Mouse (Mus musculus) hindbrain, embryonic 14.5 days (tissue): ENCODE results near the gene Golga5. TPM values are rescaled to one million over a fixed set of nuclear protein-coding genes. Genes with fewer than 3 reads are reported as not detected.

Source experiments
- ATAC-seq: fragments of 200-750 bp; cut with Nextera tagmentation; 2 replicates; pipeline ENCODE4 v1.8.0; 2017; ENCODE audit warnings: moderate number of reproducible peaks, mild to moderate bottlenecking, moderate TSS enrichment, moderate library complexity; ENCODE audit not compliant: low FRiP score
- DNase-seq: peaks from one replicate; pipeline ENCODE4 v3.0.0-alpha.2; 2015; ENCODE audit warnings: low spot score
- H3K27ac ChIP-seq: fragments of 300-500 bp; sonication (generic); 2 replicates; pipeline ENCODE4 v1.5.1; 2014; ENCODE audit warnings: mild to moderate bottlenecking, moderate library complexity
- H3K27me3 ChIP-seq: fragments of 300-500 bp; sonication (generic); 2 replicates; pipeline ENCODE4 v1.6.1; 2014; ENCODE audit warnings: mild to moderate bottlenecking, low read length, mixed read lengths; ENCODE audit not compliant: control insufficient read depth, insufficient read depth
- H3K36me3 ChIP-seq: fragments of 300-500 bp; sonication (generic); replicated peaks from 2 replicates; pipeline ENCODE4 v1.6.1; 2014; ENCODE audit not compliant: control insufficient read depth, insufficient read depth
- H3K4me1 ChIP-seq: fragments of 300-500 bp; sonication (generic); replicated peaks from 2 replicates; pipeline ENCODE4 v1.6.1; 2014; ENCODE audit warnings: antibody characterized with exemption, low read length, mixed read lengths; ENCODE audit not compliant: control insufficient read depth, insufficient read depth
- H3K4me2 ChIP-seq: fragments of 300-500 bp; sonication (generic); replicated peaks from 2 replicates; pipeline ENCODE4 v1.6.1; 2014; ENCODE audit warnings: mild to moderate bottlenecking, moderate library complexity
- H3K4me3 ChIP-seq: fragments of 300-500 bp; sonication (generic); replicated peaks from 2 replicates; pipeline ENCODE4 v1.5.1; 2014; ENCODE audit warnings: mild to moderate bottlenecking, low read length
- H3K9ac ChIP-seq: fragments of 300-500 bp; sonication (generic); 2 replicates; pipeline ENCODE4 v1.6.1; 2014
- H3K9me3 ChIP-seq: fragments of 300-500 bp; sonication (generic); 2 replicates; pipeline ENCODE4 v1.6.1; 2016; ENCODE audit warnings: low read length; ENCODE audit not compliant: control insufficient read depth
- WGBS: fragments of 180-500 bp; shearing (Covaris S2); extraction: QIAGEN DNeasy Blood & Tissue Kit; methylation state at CpG from one replicate; pipeline ENCODE4 v1.1.7; 2014; 5-methylcytosine and 5-hydroxymethylcytosine counted together
- polyA plus RNA-seq: library from polyadenylated mRNA; unstranded; fragments of >200 nt; fragmentation: Nextera tagmentation; extraction: Ambion mirVana; gene quantifications from 2 replicates; pipeline ENCODE4 v1.2.1, GENCODE M21; 2014

Golga5 gene
- polyA plus RNA-seq, 1 experiment from 2014 or later, result 25.9 TPM

DNA sequence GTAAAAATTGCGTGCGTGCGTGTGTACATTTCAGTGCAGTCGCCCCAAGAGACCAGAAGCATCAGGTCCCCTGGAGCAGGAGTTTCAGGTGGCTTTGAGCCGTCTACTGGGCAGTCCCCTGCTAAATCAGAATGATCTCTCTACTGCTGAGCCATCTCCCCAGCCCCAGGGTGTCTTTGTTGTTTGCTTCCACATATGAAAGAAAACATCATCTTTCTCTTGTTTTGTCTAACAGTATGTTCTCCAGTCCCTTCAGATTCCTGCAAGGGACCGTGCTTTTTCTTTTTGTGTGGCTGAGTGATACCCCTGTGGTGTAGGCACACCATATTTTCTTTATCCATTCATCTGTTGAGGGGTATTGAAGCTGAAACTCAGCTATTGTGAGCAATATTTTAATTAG lies 45.8 kb downstream of the Golga5 start:
- WGBS, result 63% methylated on average over 6 of the region's 6 CpGs
- no peak overlapping the region for H3K4me3 ChIP-seq
- DNase-seq (no peak), ATAC-seq (no peak)
- peaks cover 12% of the 10 kb centered on the region for H3K4me1 ChIP-seq
- no peak overlapping the region for H3K9ac ChIP-seq
- H3K9me3 ChIP-seq, result no peaks in the 10 kb centered on the region
- no peaks in the 10 kb centered on the region for H3K27me3 ChIP-seq
- H3K27ac ChIP-seq, result no peak overlapping the region
- no peaks in the 10 kb centered on the region for H3K36me3 ChIP-seq
- no peak overlapping the region for H3K4me2 ChIP-seq

DNA sequence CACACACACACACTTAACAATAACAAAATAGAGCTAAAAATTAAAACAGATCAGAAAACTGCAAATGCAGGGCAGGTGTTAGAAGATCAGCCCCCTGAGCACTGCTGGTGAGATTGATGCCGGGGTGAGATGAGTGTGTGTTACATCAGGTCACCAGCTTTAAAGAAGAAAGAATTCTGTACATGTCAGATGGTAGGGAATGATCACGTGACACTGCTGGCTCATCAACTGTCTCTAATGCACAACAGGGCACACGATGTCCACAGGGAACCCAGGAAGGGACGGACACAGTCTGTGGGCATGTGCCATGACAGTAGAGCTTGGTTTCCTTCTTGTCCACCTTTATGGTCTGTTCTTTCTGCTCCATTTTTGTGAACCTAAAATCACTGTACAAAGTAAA lies 47.2 kb downstream of the Golga5 start:
- H3K9me3 ChIP-seq, result no peaks in the 10 kb centered on the region
- ATAC-seq, result no peak
- no peaks in the 10 kb centered on the region for H3K36me3 ChIP-seq
- H3K9ac ChIP-seq, result no peak overlapping the region
- no peak overlapping the region for H3K27ac ChIP-seq
- no peak overlapping the region for H3K4me3 ChIP-seq
- WGBS, result 75% methylated on average over 4 of the region's 4 CpGs
- DNase-seq, result no peak
- H3K27me3 ChIP-seq, result no peaks in the 10 kb centered on the region
- peaks cover 6% of the 10 kb centered on the region for H3K4me1 ChIP-seq
- no peak overlapping the region for H3K4me2 ChIP-seq

DNA sequence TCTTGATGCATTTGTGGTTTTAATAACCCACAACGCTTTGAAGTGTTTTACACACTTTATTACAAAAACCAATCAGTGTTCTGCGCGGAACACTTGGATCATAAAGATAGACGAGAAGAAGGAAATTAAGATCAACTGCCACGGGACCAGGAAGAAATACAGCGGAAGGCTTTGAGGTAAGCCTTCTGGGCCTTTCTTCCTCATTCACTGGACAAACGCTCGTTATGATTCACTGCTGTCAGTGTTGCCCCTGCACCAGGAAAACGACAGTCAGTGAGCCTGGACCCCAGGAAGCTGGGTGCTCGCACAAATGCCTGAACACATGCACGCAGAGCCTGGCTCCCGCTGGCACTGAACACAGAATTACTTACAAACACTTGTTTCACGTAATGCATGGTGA lies 48.7 kb downstream of the Golga5 start:
- no peak overlapping the region for H3K4me3 ChIP-seq
- no peak overlapping the region for H3K27ac ChIP-seq
- H3K27me3 ChIP-seq, result no peaks in the 10 kb centered on the region
- ATAC-seq (no peak), DNase-seq (no peak)
- no peak overlapping the region for H3K9ac ChIP-seq
- peaks cover 3% of the 10 kb centered on the region for H3K4me1 ChIP-seq
- no peaks in the 10 kb centered on the region for H3K9me3 ChIP-seq
- H3K36me3 ChIP-seq, result no peaks in the 10 kb centered on the region
- H3K4me2 ChIP-seq, result no peak overlapping the region
- WGBS, result 74% methylated on average over 13 of the region's 13 CpGs

DNA sequence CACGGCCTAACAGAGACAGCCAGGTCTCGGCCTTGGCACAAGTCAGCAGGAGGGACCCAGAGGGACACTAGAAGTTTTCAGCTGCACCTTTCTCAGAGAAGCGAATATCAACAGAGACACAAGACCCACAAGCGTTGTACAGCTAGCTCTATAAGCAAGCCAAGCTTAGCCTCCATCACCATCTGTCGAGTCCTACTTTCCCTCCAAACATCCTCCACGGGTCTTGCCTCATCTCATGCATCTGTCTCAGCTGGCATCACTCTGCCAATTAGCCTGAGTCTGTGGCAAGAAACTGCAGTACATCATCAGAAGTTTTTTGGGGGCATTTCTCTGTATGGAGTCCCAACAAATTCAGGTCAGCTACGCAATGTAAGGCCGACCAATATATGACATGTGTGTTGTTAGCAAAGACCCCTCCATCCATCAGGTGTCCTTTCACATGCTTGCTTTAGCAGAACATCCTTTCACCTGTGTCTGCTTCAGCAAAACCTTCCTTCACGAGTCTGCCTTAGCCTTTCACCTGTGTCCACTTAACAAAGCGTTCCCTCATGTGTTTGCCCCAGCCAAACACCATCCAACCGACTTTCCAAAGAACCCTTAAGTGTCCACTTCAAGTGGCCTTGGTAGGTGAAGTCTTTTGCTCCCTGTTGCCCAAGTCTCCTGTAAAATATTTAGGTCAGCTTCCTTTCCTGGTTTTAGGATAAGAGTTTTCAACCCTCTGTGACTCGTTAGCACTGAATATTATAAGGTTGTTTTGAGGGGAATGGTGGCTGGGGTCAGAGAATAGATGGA lies 51.2 kb downstream of the Golga5 start:
- no peak overlapping the region for H3K4me2 ChIP-seq
- H3K9me3 ChIP-seq, result no peaks in the 10 kb centered on the region
- no peaks in the 10 kb centered on the region for H3K36me3 ChIP-seq
- H3K9ac ChIP-seq, result no peak overlapping the region
- no peaks in the 10 kb centered on the region for H3K27me3 ChIP-seq
- no peak overlapping the region for H3K27ac ChIP-seq
- ATAC-seq (no peak), DNase-seq (no peak)
- 87% methylated on average over 12 of the region's 12 CpGs for WGBS
- H3K4me1 ChIP-seq, result peaks cover 3% of the 10 kb centered on the region; the same call in 1 of the 2 replicates
- H3K4me3 ChIP-seq, result no peak overlapping the region

DNA sequence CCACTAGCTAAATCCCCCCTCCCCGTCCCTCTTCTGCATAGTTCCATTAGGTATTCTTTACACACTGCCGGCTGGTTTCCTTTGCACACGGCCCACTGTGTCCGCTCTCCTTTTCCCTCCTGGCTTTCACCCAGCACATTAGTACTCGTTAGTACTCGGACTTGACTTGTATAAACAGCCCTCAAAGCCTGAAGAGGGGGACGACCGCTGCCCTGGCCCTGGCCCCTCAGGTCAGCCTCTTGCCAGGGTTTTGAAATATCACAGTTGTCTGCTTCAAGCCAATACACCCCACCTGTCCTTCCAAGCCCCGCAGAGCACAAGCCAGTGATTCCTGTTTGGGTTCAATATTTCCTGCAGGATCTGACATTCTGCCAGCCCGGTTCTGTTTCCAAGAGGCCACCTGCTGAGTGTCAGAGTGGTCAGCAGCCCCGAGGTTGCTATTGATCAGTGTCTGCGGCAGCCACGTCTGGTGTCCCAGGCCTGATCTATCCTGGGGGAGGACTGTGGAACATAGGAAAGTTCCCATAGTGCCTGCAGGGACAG lies 52.9 kb downstream of the Golga5 start:
- DNase-seq (no peak), ATAC-seq (no peak)
- Histone ChIP-seq H3K27me3 (no peaks in the 10 kb centered on the region), H3K4me1 (peaks cover 3% of the 10 kb centered on the region; the same call in 1 of the 2 replicates), H3K4me3 (no peak overlapping the region), H3K9me3 (no peaks in the 10 kb centered on the region), H3K4me2 (no peak overlapping the region), H3K36me3 (no peaks in the 10 kb centered on the region), H3K27ac (no peak overlapping the region), H3K9ac (no peak overlapping the region)
- WGBS, result 37% methylated on average over 13 of the region's 13 CpGs

DNA sequence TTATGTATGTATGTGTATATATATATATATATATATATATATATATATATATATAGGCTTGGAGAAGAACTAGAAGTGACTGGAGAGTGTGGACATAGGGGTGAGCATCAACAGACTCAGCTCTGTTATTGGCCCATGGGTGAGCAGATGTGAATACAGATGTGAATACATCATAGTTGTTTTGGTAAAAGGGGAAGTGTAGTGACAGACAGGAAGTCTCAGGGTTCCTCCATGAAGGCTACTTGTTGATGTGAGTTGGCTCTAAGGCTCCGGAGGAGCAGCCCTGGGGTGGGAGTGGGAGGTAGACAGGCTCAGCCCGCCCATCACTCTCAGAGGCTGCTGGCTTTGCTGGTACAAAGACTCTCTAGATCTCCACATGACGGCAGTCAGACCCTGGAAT lies 55.3 kb downstream of the Golga5 start:
- H3K4me1 ChIP-seq, result peaks cover 3% of the 10 kb centered on the region; the same call in 1 of the 2 replicates
- no peaks in the 10 kb centered on the region for H3K36me3 ChIP-seq
- no peak overlapping the region for H3K4me2 ChIP-seq
- no peaks in the 10 kb centered on the region for H3K9me3 ChIP-seq
- H3K27ac ChIP-seq, result no peak overlapping the region
- no peak for DNase-seq
- no peak overlapping the region for H3K9ac ChIP-seq
- no peak overlapping the region for H3K4me3 ChIP-seq
- no peaks in the 10 kb centered on the region for H3K27me3 ChIP-seq
- no peak for ATAC-seq
- 66% methylated on average over 3 of the region's 3 CpGs for WGBS

DNA sequence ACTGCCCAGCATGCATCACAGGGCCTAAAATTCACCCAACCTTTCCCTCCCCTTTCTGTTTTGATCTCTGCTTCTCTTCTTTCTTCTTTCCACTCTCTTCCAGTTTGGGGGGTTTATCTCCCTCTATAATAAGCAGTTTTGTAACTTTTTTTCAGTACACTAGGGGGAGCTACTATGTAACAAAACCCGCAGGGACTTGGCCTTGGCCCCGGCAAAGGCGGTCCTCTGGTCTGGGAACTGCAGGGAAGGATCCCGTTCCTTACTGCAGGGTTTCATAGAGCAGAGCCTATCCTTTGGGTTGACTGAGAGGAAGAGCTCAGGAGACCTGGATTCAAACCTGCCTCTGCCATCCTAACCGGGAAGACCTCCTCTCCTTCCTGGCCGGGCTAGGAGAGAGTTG lies 55.8 kb downstream of the Golga5 start:
- H3K27me3 ChIP-seq, result no peaks in the 10 kb centered on the region
- no peak overlapping the region for H3K4me3 ChIP-seq
- H3K4me2 ChIP-seq, result no peak overlapping the region
- no peaks in the 10 kb centered on the region for H3K9me3 ChIP-seq
- ATAC-seq, result no peak
- no peak overlapping the region for H3K27ac ChIP-seq
- WGBS, result 20% methylated on average over 6 of the region's 6 CpGs
- peak; percentile 70 for DNase-seq
- H3K9ac ChIP-seq, result no peak overlapping the region
- H3K36me3 ChIP-seq, result no peaks in the 10 kb centered on the region
- peaks cover 3% of the 10 kb centered on the region; the same call in 1 of the 2 replicates for H3K4me1 ChIP-seq

DNA sequence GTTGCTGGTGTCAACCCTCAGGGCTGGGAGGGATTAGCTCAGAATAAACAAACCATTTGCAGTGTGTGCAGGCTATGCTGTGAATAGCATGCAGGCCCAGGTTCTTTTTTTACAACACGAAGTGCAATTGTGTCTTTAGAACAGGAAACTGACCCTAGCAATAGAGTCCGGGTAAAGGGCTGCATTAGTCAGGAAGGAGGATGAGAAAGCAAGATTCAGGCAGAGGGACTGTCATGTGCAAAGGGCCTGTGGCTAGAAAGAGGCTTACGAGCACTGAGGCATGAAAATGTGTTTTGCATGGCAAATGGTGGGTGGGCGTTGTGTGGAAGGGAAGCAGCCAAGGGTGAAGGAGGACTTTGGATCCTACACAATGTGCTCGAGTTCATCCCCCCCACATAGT lies 59.1 kb downstream of the Golga5 start:
- no peak overlapping the region for H3K4me3 ChIP-seq
- H3K27ac ChIP-seq, result no peak overlapping the region
- DNase-seq (no peak), ATAC-seq (no peak)
- H3K9me3 ChIP-seq, result no peaks in the 10 kb centered on the region
- 76% methylated on average over 5 of the region's 5 CpGs for WGBS
- no peak overlapping the region for H3K4me2 ChIP-seq
- H3K4me1 ChIP-seq, result no peaks in the 10 kb centered on the region
- no peaks in the 10 kb centered on the region for H3K27me3 ChIP-seq
- H3K9ac ChIP-seq, result no peak overlapping the region
- H3K36me3 ChIP-seq, result no peaks in the 10 kb centered on the region

DNA sequence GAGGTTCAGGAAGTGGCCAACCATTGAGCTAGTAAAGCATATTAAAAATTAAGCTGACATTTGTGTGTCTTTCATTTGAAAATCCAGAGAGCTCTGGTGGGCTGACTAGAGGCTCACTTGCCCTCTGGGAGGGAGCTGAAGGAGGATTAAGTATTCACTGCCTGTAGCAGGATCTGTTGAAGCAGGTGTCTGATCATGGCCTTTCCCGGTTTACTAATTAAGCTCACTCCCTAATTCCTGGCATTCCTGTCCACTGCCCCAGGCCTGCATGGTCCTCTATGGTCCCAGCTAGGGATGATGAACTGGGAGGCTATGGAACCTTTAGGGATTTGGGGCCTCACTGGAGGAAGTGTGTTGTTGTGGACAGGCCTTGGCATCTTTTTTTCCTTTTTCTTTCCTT lies 66.9 kb downstream of the Golga5 start:
- Histone ChIP-seq H3K27me3 (no peaks in the 10 kb centered on the region), H3K4me3 (no peak overlapping the region), H3K27ac (no peak overlapping the region), H3K9ac (no peak overlapping the region), H3K9me3 (no peaks in the 10 kb centered on the region), H3K4me1 (no peaks in the 10 kb centered on the region), H3K4me2 (no peak overlapping the region), H3K36me3 (no peaks in the 10 kb centered on the region)
- no peak for ATAC-seq
- 36% methylated on average over 1 of the region's 1 CpGs for WGBS
- DNase-seq, result no peak
